Mouse (Mus musculus) CH12.LX (cell line): ENCODE measurements at regions not wholly inside any gene's neighbourhood (a gene's known extent, or its start where the extent isn't known, plus 50 kb on each side); places are given as distances from the start of the nearest gene placed in this dataset.

ENCODE experiments used
- CTCF ChIP-seq, 2 experiments: IDR thresholded peaks in 1 of 2; conservative IDR thresholded peaks in 1 of 2; 2 replicates each; pipeline ENCODE4 v1.5.1; 2011 to 2012; ENCODE audit warnings: low read depth in 2 of 2, low read length in 2 of 2, improper control_type of control experiment in 1 of 2, inconsistent platforms in 1 of 2, mild to moderate bottlenecking in 1 of 2, moderate library complexity in 1 of 2
- E2F4 ChIP-seq: IDR thresholded peaks from 2 replicates; pipeline ENCODE4 v1.6.1; 2011; ENCODE audit warnings: low read depth, low read length, improper control_type of control experiment; ENCODE audit not compliant: insufficient replicate concordance
- EP300 ChIP-seq: IDR thresholded peaks from 2 replicates; pipeline ENCODE4 v1.6.1; 2011; ENCODE audit warnings: low read length, improper control_type of control experiment
- PAX5 ChIP-seq: IDR thresholded peaks from 2 replicates; pipeline ENCODE4 v1.6.1; 2012; ENCODE audit warnings: low read length, inconsistent platforms, mixed read lengths
- POLR2A ChIP-seq: IDR thresholded peaks from 2 replicates; pipeline ENCODE4 v1.6.1; 2011; ENCODE audit warnings: low read depth, mild to moderate bottlenecking, improper control_type of control experiment, low read length
- USF1 ChIP-seq: IDR thresholded peaks from 2 replicates; pipeline ENCODE4 v1.6.1; 2014; ENCODE audit warnings: low read depth, mild to moderate bottlenecking, inconsistent platforms, low read length, improper control_type of control experiment
- ZKSCAN1 ChIP-seq: IDR thresholded peaks from 2 replicates; pipeline ENCODE4 v1.6.1; 2012; ENCODE audit warnings: low read depth, inconsistent platforms, low read length, improper control_type of control experiment, borderline replicate concordance
- ZNF384 ChIP-seq: IDR thresholded peaks from 2 replicates; pipeline ENCODE4 v1.6.1; 2012; ENCODE audit warnings: low read depth, low read length, improper control_type of control experiment, inconsistent platforms

GRCm38 (mm10) chr13:52262949-52263550 is 268.0 kb downstream of the Diras2 start:
- TF ChIP-seq ZKSCAN1 (no peak), EP300 (no peak), ZNF384 (no peak), POLR2A (no peak), PAX5 (no peak), CTCF (conservative IDR thresholded peaks at IDR 0.05 in 1 of 2, IDR thresholded peaks at IDR 0.05 in 1 of 2; ENCODE audit: low read depth in 2 of 2, low read length in 2 of 2) (no peak), USF1 (no peak), E2F4 (no peak)
